Comparison of ENCODE assay signal across 21 mouse cellular contexts in the genomic region with DNA sequence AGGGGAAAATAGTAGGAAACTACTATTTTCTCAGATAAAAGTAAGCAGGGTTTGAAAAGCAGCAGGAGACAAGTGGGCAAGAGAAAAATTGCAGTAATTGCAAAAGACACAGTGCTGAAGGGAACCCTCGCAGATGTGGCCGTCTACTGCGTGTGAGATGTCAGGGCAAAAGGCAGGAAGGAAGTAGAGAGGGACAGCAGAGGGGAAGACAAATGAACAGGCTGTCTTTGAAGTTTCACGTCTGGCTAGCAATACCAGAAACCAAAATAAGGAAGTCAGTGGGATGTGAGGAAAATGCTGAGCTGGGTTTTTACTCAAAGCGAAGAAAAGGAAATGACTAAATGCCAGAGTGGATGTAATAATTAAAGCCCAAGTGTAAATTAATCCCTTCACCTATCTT. TPM values are rescaled to one million over a fixed set of nuclear protein-coding genes. Genes with fewer than 3 reads are reported as not detected.
A peak's percentile ranks its signal among the peaks of the same experiment; 100 is the strongest.
DNase-seq lines count a peak whose midpoint lies in the region; ATAC-seq and TF ChIP-seq lines count a peak whose summit lies in the region.
"Had no signal": no experiment of that assay in that cellular context is flagged by ENCODE, and none has a peak within 500 bp of the region (broad histone marks: within the 10 kb centered on the region; RNA-seq: fewer than 3 reads in every experiment).

No protein-coding gene starts in this region.

- no peak overlapping the region for H3K4me2 ChIP-seq in kidney, embryonic 14.5 days (replicated peaks; ENCODE audit: low read depth, low read length)
- H3K4me2 ChIP-seq: limb, embryonic 12.5 days had no signal

- no peaks in the 10 kb centered on the region for H3K4me1 ChIP-seq in kidney, embryonic 14.5 days (ENCODE audit: control insufficient read depth, insufficient read depth, low read length)
- peaks cover 43% of the 10 kb centered on the region for H3K4me1 ChIP-seq in bone marrow macrophage, adult 2 months (ENCODE audit: control insufficient read depth, insufficient read depth, low read length)
- H3K4me1 ChIP-seq: heart, embryonic 10.5 days; limb, embryonic 12.5 days had no signal

- peak; percentile 11 for DNase-seq in kidney, postnatal 14 days
- DNase-seq in 416B (ENCODE audit: low read depth) (peak; percentile 48), MN1 (ENCODE audit: low spot score) (no peak)
- DNase-seq in lung, postnatal 36 days, result peak; percentile 28
- DNase-seq in T-cell, adult 2 months (ENCODE audit: low spot score), result no peak
- DNase-seq in frontal cortex, postnatal 14 days (ENCODE audit: low spot score in 2 of 2), result no peak
- DNase-seq: adrenal gland, postnatal 25 days; cerebellum, adult 11 months; cerebellum, postnatal 36 days; forebrain, postnatal 0 days; gastrocnemius, postnatal 10 days; midbrain, embryonic 14.5 days; right cerebral cortex, postnatal 14 days; thymus, adult 18-20 months had no signal

- 49% methylated on average over 5 of the region's 5 CpGs for WGBS in kidney, embryonic 14.5 days

- H3K4me3 ChIP-seq in kidney, embryonic 14.5 days (ENCODE audit: low read length), result no peak overlapping the region
- H3K4me3 ChIP-seq in bone marrow macrophage, adult 2 months (ENCODE audit: insufficient read depth, low read length), result no peak overlapping the region
- H3K4me3 ChIP-seq: heart, embryonic 10.5 days; left cerebral cortex, adult 2 months; limb, embryonic 12.5 days had no signal

- no peak overlapping the region for H3K9ac ChIP-seq in kidney, embryonic 14.5 days (ENCODE audit: low read depth, low read length)
- H3K9ac ChIP-seq: forebrain, postnatal 0 days; limb, embryonic 12.5 days had no signal

- H3K27me3 ChIP-seq in kidney, embryonic 14.5 days (ENCODE audit: control insufficient read depth, insufficient read depth, low read length), result no peaks in the 10 kb centered on the region

- H3K9me3 ChIP-seq in kidney, embryonic 14.5 days (ENCODE audit: control insufficient read depth, low read length), result no peaks in the 10 kb centered on the region
- H3K9me3 ChIP-seq: heart, embryonic 10.5 days; limb, embryonic 12.5 days had no signal

- no peak for ATAC-seq in kidney, embryonic 14.5 days (ENCODE audit: low FRiP score, low TSS enrichment)
- ATAC-seq: CD4-positive, CD25-positive, alpha-beta regulatory T cell, adult 4 months; forebrain, postnatal 0 days; inflammation-experienced regulatory T-cells, adult 6 months had no signal

- no peaks in the 10 kb centered on the region for H3K36me3 ChIP-seq in kidney, embryonic 14.5 days (ENCODE audit: control insufficient read depth, insufficient read depth, low read length)
- H3K36me3 ChIP-seq: heart, embryonic 10.5 days; limb, embryonic 12.5 days had no signal

- no peak for TF ChIP-seq CTCF in bone marrow macrophage, adult 2 months (IDR thresholded peaks at IDR 0.05; ENCODE audit: low read depth, low read length)

- no peak for TF ChIP-seq POLR2A in bone marrow macrophage, adult 2 months (IDR thresholded peaks at IDR 0.05; ENCODE audit: borderline replicate concordance, low read depth, low read length)

- no peak overlapping the region for H3K27ac ChIP-seq in kidney, embryonic 14.5 days (ENCODE audit: low read depth, low read length)
- peak overlapping the region; percentile 85 for H3K27ac ChIP-seq in bone marrow macrophage, adult 2 months (ENCODE audit: insufficient read depth, low read depth, low read length)
- H3K27ac ChIP-seq: heart, embryonic 10.5 days; left cerebral cortex, adult 2 months; limb, embryonic 12.5 days had no signal

RNA-seq across cellular contexts. Expression of a gene that starts 30.7 kb away (rescaled TPM):
- 13.5 and 14.2 TPM in 2 replicates for polyA plus RNA-seq in kidney, embryonic 14.5 days (2014; fragmentation: Nextera tagmentation; extraction: Ambion mirVana)
- 42.4 and 42.6 TPM in 2 replicates for polyA plus RNA-seq in bone marrow macrophage, adult 2 months (2012; ENCODE audit: insufficient read depth, insufficient read length, missing spikeins)
- polyA plus RNA-seq: inflammation-experienced regulatory T-cells, adult 6 months had no signal

Comparison
In these comparisons a context has a peak if more than half of its experiments do, and no peak if none do; other contexts are left out.
1. DNase-seq: peak in kidney, postnatal 14 days (single experiment), 416B (single experiment) and lung, postnatal 36 days (single experiment); none in T-cell, adult 2 months (single experiment), frontal cortex, postnatal 14 days (0 of 2) and MN1 (single experiment).